Mouse (Mus musculus) right cerebral cortex, adult 18-20 months (tissue): ENCODE data around the gene Gm3526.
"Not testable (repeated sequence)": the region's sequence is repeated elsewhere in the genome, so short reads cannot be mapped to it uniquely, and the experiment has no call there.

Source experiments
- DNase-seq: peaks from one replicate; pipeline ENCODE4 v3.0.0; 2022; ENCODE audit warnings: mixed read lengths

The Gm3526 gene

GRCm38 (mm10) chr14:5260480-5260879 is at the start of gene Gm3526:
TSS of gene Gm3526 (minus strand) at chr14:5260580.
- DNase-seq, result not testable (repeated sequence)
